Mouse (Mus musculus) heart, adult 2 months (tissue): ENCODE measurements around the gene Arhgdia. TPM values are rescaled to one million over a fixed set of nuclear protein-coding genes. Genes with fewer than 3 reads are reported as not detected.

Experiments
- DNase-seq, 2 experiments: peaks; one replicate each; pipeline ENCODE4 v3.0.0; 2021
- H3K27ac ChIP-seq: fragments of 200-600 bp; 2 replicates; pipeline ENCODE4 v1.8.1; 2022
- H3K27me3 ChIP-seq: fragments of 200-500 bp; 2 replicates; pipeline ENCODE4 v1.6.1; 2012; ENCODE audit warnings: mild to moderate bottlenecking, low read length, inconsistent platforms, mixed read lengths; ENCODE audit not compliant: control insufficient read depth, insufficient read depth
- H3K36me3 ChIP-seq: fragments of 200-500 bp; 2 replicates; pipeline ENCODE4 v1.6.1; 2012; ENCODE audit warnings: low read length, inconsistent platforms; ENCODE audit not compliant: control insufficient read depth, insufficient read depth
- H3K4me1 ChIP-seq: fragments of 200-500 bp; 2 replicates; pipeline ENCODE4 v1.6.1; 2011; ENCODE audit warnings: low read length; ENCODE audit not compliant: control insufficient read depth, insufficient read depth
- H3K4me3 ChIP-seq: fragments of 200-600 bp; 2 replicates; pipeline ENCODE4 v1.8.1; 2022
- H3K79me2 ChIP-seq: fragments of 200-500 bp; replicated peaks from 2 replicates; pipeline ENCODE4 v1.6.1; 2012; ENCODE audit warnings: mild to moderate bottlenecking, inconsistent platforms, low read length, moderate library complexity, mixed read lengths; ENCODE audit not compliant: control insufficient read depth, insufficient read depth
- H3K9ac ChIP-seq: fragments of 200-500 bp; 2 replicates; pipeline ENCODE4 v1.6.1; 2012; ENCODE audit warnings: low read depth, mild to moderate bottlenecking, control low read depth, inconsistent platforms, low read length, mixed read lengths
- CTCF ChIP-seq: fragments of 200-600 bp; IDR thresholded peaks from 2 replicates; pipeline ENCODE4 v1.8.1; 2022; ENCODE audit warnings: antibody characterized with exemption, mild to moderate bottlenecking, moderate library complexity
- EP300 ChIP-seq: fragments of 200-500 bp; IDR thresholded peaks from 2 replicates; pipeline ENCODE4 v1.6.1; 2011; ENCODE audit warnings: low read depth, low read length, control low read depth; ENCODE audit not compliant: insufficient read depth
- POLR2A ChIP-seq: fragments of 200-500 bp; IDR thresholded peaks from 2 replicates; pipeline ENCODE4 v1.6.1; 2011; ENCODE audit warnings: mild to moderate bottlenecking, low read depth, low read length, control low read depth; ENCODE audit not compliant: insufficient read depth
- WGBS: fragments of 180-500 bp; shearing (Covaris S2); methylation state at CpG from one replicate; pipeline ENCODE4 v1.1.7; 2018; 5-methylcytosine and 5-hydroxymethylcytosine counted together
- intact Hi-C: fragments of 180-260 bp; cut with DNase I; formaldehyde crosslinking; loops from one replicate; pipeline ENCODE4 v1.15.1; 2025
- polyA plus RNA-seq: library from polyadenylated mRNA; depleted of rRNA; stranded (reverse); fragments of >200 nt; gene quantifications from 2 replicates; pipeline ENCODE4 v1.2.3, GENCODE M21; 2012
- total RNA-seq, 2 experiments: library from RNA; stranded (reverse); gene quantifications; 2 replicates each; pipeline ENCODE4 v1.2.3; 2021

Arhgdia gene
- total and polyA plus RNA-seq, 3 experiments, result 139 to 257 (median 144) TPM

DNA sequence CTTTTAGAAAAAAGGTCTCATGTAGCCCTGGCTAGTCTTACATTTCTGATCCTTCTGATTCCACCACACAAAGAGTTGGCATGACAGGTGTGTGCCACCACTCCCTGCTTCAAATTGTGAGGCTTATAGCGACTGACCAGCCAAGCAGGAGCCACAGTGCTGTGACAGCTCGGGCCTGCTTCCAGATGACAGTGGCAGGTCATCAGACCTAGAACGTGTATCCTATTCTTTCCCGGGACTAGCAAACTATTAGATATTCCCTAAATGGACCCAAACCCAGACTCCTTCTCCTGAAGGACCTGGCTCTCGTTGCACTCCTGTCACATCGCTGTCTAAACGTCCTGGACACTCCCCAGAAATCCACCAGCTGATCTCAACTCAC, 32.6 kb downstream of the Arhgdia start:
- Histone ChIP-seq H3K27me3 (no peaks in the 10 kb centered on the region), H3K4me3 (peak overlapping the region; percentile 96), H3K27ac (peak overlapping the region; percentile 93), H3K4me1 (peaks cover 8% of the 10 kb centered on the region), H3K79me2 (no peaks in the 10 kb centered on the region), H3K36me3 (no peaks in the 10 kb centered on the region), H3K9ac (peak overlapping the region; percentile 95)
- no peak for TF ChIP-seq EP300
- intact Hi-C loops, result loop anchor here (2.0 to 5.0 kb wide), 3 partner anchors 22 to 34 kb away; partner anchors contain the start of gene Arhgdia
- WGBS, result 2% methylated on average over 7 of the region's 7 CpGs
- DNase-seq, result no peak

DNA sequence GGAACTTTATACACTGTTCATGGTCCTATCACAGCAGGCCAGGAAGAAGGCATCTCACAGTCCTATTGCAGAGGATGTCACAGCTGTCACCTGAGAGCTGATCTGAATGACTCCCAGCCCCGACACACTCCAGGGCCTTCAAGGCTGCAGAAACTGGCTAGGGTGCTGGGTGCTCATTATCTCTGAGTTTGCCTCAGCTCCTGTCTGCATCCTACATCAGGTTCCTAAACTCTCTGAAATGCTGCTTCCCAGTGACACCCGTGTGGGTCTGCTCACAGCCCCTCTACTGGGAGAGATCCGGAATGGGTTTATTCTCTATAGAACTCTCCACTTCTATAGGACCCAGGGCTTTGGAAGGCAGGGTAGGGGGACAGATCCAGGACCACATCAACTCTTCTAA, 33.2 kb downstream of the Arhgdia start:
- no peak for DNase-seq
- Histone ChIP-seq H3K27ac (peak overlapping the region; percentile 93; the same call in 1 of the 2 replicates), H3K4me3 (peak overlapping the region; percentile 96; the same call in 1 of the 2 replicates), H3K9ac (peak overlapping the region; percentile 95; the same call in 1 of the 2 replicates), H3K36me3 (no peaks in the 10 kb centered on the region), H3K79me2 (no peaks in the 10 kb centered on the region), H3K4me1 (peaks cover 8% of the 10 kb centered on the region), H3K27me3 (no peaks in the 10 kb centered on the region)
- intact Hi-C loops, result loop anchor here (2.0 to 5.0 kb wide), 3 partner anchors 23 to 34 kb away; partner anchors contain the start of gene Arhgdia
- TF ChIP-seq CTCF (no peak), POLR2A (0 out of 2 replicates have a peak, but pooled peaks have one; percentile 11), EP300 (no peak)
- WGBS, result 55% methylated on average over 3 of the region's 3 CpGs

DNA sequence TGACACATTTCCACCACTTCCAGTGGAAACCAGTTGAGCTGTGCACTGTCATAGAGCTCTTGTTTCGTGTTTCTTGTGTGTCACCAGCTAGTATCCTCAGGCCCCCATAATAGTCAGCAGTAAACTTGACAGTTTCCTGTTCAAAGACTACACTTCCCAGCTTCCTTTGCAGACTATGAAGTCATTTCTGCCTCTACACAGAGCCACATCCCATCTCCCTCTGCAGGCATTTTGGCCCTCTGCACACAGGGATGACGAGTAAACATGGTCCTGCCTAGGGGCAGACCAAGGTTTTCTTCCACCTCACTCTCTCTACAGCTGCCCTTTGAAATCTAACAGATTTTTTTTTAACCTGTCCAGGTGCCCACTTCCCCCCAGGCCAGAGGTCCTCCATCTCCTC, 34.0 kb downstream of the Arhgdia start:
- intact Hi-C loops, result loop anchor here (5.0 kb wide), 1 partner anchor 35 kb away; the partner anchor contains the start of gene Arhgdia
- Histone ChIP-seq H3K27ac (no peak overlapping the region), H3K79me2 (no peaks in the 10 kb centered on the region), H3K36me3 (peaks cover 2% of the 10 kb centered on the region; the same call in 1 of the 2 replicates), H3K27me3 (no peaks in the 10 kb centered on the region), H3K9ac (no peak overlapping the region), H3K4me3 (no peak overlapping the region), H3K4me1 (peaks cover 10% of the 10 kb centered on the region)
- 41% methylated on average over 2 of the region's 2 CpGs for WGBS
- no peak for DNase-seq
- no peak for TF ChIP-seq EP300
- peak; percentile 25; the same call in 1 of the 2 replicates for TF ChIP-seq CTCF

DNA sequence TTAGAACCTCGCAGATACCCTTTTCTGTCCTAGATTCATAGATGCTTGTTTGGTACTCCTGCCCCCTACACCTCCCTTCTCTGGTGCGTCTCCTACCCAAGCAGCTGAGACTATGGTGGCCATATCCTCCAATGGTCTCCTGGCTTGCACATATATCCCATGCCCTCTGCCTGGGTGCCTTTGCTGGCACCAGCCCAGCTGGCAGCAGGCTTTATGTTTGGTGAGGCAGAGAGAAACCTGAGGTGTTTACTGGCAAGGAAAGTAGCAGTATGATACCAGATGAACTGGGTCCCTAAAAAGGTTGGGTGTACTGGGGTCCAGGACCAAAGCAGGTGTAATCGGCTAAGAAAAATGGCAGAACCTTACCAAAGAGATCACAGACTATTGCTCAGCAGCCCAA, 35.5 kb downstream of the Arhgdia start:
- intact Hi-C loops, result loop anchor here (5.0 kb wide), 1 partner anchor 36 kb away; the partner anchor contains the start of gene Arhgdia
- no peaks in the 10 kb centered on the region for H3K79me2 ChIP-seq
- H3K4me1 ChIP-seq, result peaks cover 13% of the 10 kb centered on the region
- no peak for DNase-seq
- H3K27ac ChIP-seq, result no peak overlapping the region
- 92% methylated on average over 3 of the region's 3 CpGs for WGBS
- no peak for TF ChIP-seq EP300
- TF ChIP-seq CTCF, result no peak
- TF ChIP-seq POLR2A, result no peak
- no peaks in the 10 kb centered on the region for H3K27me3 ChIP-seq
- H3K4me3 ChIP-seq, result no peak overlapping the region
- no peak overlapping the region for H3K9ac ChIP-seq
- peaks cover 2% of the 10 kb centered on the region; the same call in 1 of the 2 replicates for H3K36me3 ChIP-seq

DNA sequence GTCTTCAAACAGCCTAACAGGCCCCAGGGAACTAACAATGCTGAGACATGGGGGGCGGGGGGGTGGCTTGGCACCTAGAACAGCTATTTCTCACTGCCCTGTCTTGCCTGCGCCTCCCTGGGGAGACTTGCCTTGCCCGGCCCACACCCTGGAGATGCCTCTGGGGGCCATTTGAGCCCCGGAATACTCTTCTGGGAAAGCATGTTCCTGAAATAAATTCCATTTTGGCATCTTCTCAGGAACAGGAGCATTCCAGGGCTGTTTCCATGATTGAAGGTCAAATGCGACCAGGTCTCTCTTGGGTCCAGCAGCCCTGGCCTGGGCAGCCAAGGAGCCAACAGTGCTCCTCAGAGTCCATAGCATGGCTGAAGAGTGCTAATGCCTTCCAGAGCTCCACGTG, 39.0 kb downstream of the Arhgdia start:
- no peak for DNase-seq
- Histone ChIP-seq H3K79me2 (no peaks in the 10 kb centered on the region), H3K27ac (no peak overlapping the region; the same call in 1 of the 2 replicates), H3K4me3 (no peak overlapping the region), H3K36me3 (peaks cover 2% of the 10 kb centered on the region; the same call in 1 of the 2 replicates), H3K4me1 (peaks cover 18% of the 10 kb centered on the region), H3K9ac (peak overlapping the region; percentile 19; the same call in 1 of the 2 replicates), H3K27me3 (no peaks in the 10 kb centered on the region)
- intact Hi-C loops, result no loop called here
- TF ChIP-seq POLR2A (no peak), CTCF (no peak), EP300 (no peak)
- WGBS, result 54% methylated on average over 6 of the region's 6 CpGs

DNA sequence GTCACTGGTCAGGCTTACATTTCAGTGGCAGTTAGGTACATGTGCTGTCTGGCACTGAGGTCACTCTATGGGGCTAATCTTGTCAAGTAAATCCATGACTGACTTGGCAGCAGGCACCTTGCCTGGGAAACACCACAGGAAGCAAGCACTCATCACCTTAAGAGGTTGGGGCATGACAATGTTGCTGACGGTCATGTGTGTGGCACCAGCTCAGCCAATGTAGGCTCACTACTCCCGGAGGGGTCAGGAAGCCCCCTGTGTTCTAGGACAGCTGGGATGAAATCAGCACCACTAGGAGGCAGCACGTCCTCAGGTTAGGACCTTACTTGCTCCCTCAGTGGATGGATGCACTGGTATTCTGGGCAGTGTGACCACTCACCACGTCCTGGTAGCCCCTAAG, 39.5 kb downstream of the Arhgdia start:
- no peak for TF ChIP-seq POLR2A
- peak; percentile 73 for TF ChIP-seq CTCF
- TF ChIP-seq EP300, result peak; percentile 91
- WGBS, result 29% methylated on average over 4 of the region's 4 CpGs
- H3K79me2 ChIP-seq, result no peaks in the 10 kb centered on the region
- H3K4me3 ChIP-seq, result no peak overlapping the region
- 0 out of 2 replicates have a peak overlapping the region, but pooled peaks have one; percentile 19 for H3K9ac ChIP-seq
- intact Hi-C loops, result no loop called here
- no peaks in the 10 kb centered on the region for H3K27me3 ChIP-seq
- peaks cover 2% of the 10 kb centered on the region; the same call in 1 of the 2 replicates for H3K36me3 ChIP-seq
- peak; percentile 63 to 68 for DNase-seq
- peaks cover 18% of the 10 kb centered on the region for H3K4me1 ChIP-seq
- H3K27ac ChIP-seq, result no peak overlapping the region; the same call in 1 of the 2 replicates
